Mouse (Mus musculus): ENCODE measurements around the gene Celf5.
A peak's percentile ranks its signal among the peaks of the same experiment; 100 is the strongest.

Celf5 gene

DNA sequence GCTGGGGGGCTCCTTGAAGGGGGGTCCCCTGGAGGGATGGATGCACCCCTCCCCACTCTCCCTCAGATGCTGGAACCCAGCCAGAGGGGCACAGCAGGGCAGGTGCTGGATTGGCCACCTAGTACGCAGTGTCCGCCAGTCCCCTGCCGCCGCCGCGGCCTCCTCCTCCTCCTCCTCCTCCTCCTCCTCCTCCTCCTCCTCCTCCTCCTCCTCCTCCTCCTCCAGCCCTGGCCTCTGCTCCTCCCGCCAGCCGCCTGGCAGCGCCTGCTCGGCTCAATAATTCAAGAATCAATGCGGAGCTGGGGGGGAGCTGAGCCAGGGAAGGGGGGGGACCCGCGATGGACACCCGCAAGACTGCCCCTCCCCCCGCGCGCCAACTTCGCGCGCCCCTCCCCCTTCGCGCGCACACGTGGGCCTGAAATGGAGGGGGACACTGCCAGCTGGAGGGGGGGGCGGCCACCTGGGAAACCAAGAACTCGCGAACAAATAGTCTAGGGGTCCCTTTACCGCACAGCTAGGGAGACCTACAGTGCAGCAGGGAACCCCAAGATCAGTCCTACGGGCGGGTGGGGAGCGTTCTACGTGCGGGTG lies 56.3 kb downstream of the Celf5 start:
- peak; percentile 21 to 28 for DNase-seq

DNA sequence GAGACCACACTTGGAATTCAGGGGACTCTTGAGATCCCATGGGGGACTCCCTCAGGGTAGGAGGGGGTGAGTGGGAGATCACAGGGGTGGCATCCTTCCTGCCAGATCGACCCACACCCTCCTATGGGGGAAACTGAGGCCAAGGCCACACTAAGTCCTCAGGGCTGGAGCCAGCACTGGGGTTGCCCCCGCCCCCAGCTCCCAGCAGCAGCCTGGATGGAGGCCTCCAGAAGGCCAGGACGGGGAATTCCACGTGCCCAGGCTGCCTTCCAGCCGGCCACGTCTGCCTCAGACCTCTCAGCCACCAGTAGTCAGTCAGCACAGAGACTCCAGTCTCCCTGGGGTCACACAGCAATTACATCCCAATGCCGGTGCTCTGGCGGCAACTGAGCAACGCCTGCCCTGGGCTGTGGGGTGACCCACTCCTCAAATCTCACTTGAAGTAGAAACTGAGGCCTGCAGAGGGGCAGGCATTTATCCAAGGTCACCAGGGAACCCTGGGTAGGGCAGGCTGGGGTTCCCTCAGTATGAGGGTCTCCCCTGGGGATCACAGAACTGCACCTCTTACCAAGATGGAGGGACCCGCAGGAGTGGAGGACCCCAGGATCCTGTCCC lies 57.2 kb downstream of the Celf5 start:
- peak; percentile 17 to 23 for DNase-seq

DNA sequence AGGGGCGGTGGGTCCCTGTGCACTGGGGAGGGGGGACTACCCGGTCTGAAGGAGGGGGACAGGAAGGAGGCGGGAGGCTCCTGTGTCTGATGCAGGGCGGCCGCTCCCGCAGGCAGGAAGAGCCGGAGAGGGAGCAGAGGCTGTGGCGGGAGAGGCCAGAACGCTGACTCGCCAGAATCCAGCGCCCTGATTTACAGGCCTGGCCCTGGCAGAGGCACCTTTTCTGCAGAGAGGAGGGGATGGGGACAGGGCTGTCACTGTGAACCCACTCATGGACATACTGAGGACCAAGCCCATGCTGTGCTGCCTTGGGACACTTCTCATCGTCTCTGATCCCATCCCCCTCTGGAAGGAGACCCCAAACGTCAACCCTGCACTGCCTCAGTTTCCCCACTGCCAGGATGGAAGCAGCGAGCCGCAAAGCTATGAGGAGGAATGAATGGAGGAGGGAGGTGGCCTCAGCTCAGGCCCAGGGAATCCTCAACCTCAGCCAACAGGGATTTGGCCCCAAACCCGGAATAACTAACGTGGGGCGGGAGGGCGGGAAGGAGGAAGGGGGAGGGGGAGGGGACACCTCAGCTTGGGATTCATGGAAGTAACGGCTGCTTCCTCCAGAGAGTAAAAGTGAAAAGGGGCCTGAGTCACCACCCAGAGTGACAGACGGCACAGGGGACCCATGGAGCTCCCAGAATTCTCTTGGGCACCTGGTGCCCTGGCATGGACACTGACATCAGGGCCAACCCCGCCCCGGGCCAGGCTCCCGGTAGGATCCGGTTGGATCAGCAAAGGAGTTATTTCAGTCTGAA lies 58.1 kb downstream of the Celf5 start:
- peak; percentile 48 to 66 for DNase-seq

DNA sequence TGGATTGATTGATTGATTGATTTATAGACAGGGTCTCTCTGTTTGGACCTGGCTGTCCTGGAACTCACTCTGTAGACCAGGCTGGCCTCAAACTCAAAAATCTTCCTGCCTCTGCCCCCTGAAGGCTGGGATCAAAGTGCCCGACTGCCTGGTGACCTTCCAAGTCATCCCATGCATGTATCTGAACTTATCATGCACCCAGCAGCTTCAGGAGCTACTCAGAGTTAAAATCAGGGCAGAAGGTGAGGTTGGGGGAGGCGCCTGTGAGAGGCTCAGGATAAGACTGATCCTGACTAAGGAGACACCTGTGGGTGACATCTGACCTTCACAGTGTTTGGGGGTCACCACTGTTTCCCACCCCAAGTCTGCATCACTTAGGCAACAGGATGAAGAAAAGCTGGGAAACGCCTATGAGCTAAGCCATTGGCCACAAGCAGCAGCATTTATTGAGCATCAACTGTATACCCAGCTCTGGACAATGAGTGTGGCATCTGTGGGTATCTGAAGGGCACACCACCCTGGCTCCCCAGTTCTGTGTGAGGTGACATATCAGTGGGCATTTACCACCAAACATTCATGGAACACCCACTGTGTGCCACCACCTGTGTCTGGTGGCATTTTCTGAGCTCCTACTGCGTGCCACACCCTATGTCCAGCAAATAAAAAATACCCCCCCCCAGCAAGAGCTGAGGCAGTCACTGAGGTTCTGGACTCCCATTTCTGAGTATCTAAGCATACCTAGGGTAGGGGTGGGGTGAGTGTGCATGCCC lies 58.8 kb downstream of the Celf5 start:
- no peak for DNase-seq

DNA sequence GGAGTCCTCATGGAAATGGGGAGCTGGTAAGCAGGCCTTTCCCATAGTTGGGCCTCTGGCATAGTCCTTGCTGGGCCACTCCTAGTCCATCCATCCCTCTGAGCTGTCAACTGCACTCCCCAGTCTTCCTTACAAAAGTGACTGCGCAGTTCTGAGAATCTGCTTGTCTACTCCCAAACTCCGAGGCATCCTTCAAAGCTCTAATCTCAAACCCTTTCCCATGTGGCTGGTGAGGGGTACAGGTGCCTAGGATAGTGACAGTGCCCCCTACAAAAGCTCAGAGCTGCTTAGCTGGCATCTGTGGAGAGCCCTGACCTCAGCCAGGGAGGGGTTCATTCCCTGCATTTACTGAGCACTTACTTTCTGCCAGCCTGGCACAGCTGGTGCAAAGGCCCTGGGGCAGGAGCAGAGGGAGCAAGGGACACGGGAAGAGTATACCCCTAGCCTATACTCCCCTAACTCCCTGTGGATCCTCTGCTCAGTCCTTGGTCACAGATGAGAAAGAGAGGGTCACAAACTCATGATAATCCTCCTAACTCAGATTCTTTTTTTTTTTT lies 59.8 kb downstream of the Celf5 start:
- DNase-seq, result no peak

DNA sequence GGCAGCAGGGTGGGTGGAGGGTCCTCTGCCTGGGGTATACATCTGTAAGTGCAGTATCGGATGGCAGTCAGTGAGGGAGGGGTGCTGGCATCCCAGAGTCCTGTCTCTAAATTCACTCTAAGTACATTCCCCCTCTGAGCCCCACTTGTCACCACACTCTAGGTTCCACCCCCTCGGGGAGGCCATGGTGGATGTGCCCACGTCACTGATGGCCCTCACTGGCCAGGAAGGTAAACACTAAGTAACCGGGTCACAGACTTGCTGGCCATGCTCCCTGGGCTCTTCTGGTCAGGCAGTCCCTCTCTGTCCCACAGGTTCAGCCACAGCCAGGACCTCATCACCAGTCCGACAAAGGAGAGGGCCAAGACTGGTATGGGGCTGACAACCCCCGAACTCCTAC lies 60.3 kb downstream of the Celf5 start:
- DNase-seq, result peak; percentile 70 to 78

DNA sequence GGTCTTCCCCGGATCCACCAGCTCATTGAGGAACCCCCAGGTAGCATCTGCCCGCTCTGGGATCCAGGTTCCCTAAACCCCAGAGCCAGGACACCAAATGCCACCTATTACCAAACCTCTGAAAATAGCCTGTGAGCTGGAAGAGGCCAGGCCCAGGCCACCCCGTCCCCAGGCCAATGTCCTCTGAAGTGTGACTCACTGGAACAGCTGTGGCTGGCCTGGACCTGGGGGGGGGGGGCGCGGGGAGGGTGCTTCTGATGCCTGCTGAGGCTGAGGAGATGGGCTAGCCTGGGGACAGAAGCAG lies 60.8 kb downstream of the Celf5 start:
- DNase-seq, result peak; percentile 7 to 13

DNA sequence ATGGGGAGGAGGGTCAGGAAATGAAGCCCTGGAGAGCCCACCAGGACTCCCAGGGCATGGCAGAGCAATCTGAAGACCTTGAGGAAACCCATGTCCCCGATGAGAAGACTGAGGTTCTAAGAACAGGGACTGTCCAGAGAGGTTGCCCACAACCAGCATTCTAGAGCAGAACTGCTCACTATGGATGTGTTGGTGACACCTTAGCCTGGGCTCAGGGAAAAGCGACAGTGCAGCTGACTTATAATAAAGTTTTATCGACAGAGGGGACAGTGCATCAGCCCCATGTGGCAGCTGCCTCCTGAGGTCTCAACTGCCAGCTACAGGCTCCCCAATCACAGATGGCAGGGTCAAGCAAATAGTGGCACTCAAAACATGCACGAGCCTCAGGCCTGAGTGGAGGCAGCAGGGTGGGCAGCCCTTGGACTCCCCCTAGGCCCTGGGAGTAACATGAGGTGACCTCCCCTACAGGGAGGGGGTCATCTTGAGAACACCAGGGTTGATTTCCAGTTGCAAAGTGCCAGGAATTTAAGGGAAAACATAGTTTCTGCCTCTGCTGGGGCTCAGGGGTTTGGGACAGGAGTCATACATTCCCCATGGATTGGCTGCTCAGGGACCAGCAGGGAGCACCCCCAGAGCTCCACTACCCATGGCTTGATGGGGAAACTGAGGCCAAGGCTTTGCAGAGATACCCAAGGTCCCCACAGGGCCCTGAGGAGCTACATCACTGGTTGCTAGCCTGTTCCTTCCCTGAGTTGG lies 61.3 kb downstream of the Celf5 start:
- peak in 1 of 2 experiments; percentile 3 for DNase-seq

DNA sequence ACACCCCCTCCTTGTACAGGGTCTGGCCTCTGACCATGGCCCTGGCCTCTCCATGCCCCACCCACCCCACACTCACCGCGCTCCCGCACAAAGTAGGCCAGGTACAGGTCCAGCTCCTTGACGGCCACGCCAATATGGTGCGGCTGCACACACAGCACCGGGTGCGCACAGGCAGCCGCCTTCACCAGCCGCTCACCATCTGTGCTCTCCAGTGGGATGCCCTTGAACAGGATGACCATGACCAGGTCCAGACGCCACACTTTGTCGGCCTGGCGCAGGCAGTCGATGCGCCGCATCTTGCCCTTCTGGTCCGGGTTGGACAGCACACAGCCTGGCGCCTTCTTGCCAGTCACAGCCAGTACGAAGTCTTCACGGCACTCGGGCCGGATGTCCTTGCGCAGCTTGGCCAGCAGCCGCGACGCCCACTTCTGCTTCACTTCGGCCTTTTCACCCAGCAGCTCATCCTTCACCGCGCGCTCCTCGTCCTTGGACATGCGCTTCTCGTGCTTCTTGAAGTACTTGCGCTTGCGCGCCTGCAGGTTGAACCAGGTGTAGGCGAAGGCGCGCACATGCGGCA lies 62.2 kb downstream of the Celf5 start:
- peak; percentile 9 to 17 for DNase-seq

DNA sequence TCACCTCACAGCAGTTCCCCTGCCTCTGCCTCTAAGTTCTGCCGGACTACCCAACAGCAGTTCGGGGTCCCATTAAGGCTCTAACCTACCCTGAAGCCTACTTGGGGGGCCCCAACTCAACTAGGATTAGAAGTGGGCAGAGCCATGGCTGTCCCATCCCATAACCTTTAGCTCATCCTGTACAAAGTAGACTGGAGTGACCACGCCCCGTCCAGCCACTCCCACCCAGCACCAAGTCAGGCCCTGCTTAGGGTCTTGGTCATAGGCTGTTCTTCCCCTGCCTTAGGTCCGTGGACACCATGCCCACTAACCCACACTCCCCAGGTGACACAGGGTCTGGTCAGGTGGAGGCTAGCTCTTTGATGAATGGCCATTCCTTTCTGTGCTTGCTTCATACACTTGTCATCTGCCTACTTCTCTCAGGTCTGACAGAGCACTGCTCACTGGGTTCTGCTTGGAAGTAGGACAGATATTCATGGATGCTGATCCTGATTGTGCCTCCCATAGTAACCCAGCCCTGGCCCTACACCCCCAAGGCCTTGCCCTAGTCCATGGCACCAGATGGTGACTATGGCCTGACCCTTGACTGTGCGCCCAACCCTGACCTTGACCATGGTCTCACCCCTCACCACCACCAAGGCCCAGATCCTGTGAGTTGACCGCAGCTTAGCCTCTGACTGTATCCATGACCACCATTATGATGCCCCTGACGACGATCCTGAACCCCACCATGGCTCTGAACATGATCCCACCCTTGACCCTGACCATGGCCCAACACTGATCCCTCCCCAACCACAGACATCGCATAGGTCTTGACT lies 63.2 kb downstream of the Celf5 start:
- DNase-seq, result peak; percentile 1 to 2

DNA sequence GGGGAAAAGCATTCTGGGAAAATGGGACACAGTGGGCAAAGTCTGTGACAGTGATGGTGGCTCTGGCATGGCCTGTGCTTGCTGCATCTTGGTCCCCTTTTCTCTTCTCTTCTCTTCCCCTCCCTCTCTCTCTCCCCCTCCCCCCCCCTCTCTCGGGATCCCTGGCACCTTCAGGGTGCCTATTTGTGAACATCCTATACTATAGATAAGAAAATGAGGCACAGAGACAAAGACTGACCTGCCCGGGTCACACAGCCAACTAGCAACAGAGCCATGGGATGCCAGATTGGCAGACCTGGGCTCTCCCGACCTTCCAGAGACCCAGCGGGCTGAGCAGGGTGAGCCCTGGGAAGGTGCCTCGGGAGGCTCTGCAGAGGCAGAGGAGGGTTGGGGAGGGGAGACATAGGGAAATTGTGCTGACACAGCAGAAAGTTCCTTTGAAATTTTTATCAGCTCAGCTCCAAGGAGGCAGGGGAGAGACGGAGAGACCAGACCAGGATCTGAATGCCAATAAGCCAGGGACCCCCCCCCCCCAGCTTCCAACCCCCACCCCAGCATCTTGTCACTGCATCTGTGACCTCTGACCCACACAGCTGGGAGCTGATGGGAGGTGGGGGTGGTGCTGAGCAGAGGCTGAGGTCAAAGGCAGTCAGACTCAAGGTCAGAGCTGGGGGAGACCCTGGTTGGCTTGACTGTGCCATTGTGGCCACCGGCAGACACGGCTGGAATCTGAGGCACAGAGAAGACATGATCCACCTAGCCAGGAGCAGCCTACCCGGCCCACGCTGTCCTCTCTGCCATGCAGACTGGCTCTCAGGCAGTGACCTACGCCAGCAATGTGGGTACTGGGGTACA lies 64.1 kb downstream of the Celf5 start:
- DNase-seq, result peak in 1 of 2 experiments; percentile 5

DNA sequence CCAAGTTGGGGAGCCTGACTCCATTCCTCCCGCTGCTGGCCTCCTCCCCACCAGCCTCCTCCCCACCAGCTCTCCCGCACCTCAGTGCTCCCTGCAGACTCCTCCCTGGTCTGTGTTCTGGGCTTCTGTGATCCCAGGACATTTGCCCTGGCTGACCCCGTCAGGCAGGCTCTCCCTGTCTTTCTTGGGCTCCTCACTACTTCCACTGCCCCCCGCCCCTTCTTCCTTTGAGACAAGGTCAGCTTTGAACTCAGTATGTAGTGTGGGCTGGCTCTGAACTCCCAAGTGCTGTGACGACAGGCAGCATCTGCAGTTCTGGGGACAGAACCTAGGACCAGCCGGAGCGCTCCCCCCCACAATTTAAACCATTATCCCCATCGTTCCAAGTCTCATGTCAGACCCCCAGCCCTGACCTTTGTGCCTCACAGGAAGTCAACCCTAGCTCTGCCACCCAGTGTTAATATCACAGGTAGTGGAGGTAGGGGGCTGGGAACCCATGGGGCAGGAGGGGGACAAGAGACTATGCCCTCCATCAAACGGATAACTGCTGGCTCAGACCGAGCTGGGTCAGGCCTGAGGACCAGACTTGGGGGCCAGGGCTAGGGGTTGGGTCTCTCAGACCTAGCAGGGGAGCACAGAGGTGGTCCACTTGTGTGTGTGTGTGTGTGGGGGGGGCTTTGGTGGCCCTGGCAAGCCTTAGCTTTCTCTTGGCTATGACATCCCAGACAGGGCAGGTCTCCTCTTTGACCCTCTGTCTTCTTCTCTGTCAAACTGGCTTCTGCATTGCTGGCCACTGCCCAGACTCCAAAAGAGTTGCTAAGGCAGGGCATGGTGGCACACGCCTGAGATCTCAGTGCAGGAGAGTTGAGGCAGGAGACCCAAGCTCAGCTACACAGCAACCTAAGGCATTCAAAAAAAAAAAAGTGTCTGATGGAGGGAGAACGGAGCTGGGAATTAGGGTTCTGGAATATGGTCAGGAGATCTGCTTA lies 65.0 kb downstream of the Celf5 start:
- peak in 1 of 2 experiments; percentile 55 for DNase-seq

DNA sequence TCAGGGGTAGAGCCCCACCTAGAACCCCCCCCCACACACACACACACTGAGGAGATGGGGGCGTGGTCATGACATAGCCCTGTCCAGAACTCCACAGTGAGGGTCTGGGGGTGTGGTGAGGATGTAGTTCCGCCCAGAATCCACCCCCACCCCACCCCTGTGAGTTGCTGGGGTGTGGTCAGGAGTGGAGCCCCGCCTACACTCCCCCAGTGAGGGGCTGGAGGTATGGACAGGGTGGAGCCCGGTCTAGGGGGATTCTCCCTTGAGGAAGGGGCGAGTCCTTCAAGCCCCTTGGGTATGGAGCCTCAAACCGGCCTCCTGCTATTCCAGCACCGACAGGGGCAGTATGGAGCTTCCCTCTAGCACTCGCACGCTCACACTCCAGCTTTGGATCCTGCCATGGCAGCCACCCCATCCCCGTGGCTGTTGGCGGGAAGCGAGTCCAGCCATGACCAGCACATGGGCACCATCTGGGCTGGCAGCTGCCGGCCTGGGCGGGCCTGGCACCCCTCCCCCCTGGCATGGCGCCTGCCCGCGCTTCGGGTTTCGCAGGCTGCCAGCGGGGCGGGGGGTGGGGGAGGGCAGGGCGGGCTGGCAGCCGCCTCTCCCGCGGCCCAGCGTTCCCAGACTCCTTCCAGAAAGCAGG lies 65.8 kb downstream of the Celf5 start:
- DNase-seq, result peak; percentile 84 to 89

DNA sequence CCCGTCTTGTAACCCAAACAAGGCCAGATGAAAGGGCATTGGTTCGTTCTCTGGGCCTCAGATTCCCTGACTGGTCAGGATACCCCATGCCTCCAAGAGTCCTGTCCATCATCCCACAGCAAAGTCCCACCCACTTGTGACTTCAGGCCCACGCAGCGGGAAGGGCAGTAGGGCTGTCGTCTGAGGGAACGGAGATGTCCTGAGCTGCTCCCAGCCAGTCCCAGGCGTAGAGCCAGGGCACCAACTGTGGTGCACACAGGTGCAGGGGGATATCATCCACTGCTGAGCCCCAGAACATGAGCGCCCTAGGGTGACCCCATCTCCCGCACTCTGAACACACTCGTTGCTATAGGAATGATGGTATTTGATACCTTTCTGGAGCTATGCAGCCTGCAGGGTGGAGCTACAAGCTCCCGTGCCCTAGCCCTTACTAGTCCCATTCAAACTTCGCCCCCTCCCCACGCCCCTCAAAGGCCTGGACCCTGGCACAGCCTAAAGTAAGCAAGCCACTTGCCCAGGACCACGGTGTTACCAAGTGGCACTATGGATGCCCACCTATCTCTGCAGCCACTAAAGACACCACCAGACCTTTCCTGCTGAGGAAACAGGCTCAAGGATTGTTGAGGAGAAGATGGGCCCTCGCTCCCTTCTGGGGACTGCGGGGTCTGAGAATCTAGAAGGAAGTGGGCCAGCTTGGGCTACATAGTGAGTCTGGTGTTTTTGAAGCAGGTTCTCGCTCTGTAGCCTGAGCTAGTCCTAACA lies 66.8 kb downstream of the Celf5 start:
- DNase-seq, result no peak

DNA sequence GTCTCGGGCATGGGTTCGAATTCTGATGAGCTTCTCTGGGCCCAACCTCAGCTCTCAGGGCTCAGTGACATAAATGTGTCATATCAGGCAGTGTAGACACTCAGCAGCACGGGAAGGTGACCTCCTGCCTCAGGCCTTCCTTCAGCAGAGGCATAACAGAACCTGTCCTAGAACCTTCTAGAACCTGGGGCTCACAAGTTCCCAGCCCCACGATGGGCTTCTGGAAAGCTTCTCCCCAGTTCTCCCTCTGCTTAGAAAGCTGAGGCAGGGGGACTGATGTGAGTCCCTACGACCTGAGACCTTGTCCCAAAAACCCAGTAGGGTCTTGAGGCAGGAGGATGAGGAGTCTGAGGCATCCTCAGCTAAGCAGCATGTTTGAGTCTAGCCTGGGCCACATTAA lies 67.4 kb downstream of the Celf5 start:
- no peak for DNase-seq

DNA sequence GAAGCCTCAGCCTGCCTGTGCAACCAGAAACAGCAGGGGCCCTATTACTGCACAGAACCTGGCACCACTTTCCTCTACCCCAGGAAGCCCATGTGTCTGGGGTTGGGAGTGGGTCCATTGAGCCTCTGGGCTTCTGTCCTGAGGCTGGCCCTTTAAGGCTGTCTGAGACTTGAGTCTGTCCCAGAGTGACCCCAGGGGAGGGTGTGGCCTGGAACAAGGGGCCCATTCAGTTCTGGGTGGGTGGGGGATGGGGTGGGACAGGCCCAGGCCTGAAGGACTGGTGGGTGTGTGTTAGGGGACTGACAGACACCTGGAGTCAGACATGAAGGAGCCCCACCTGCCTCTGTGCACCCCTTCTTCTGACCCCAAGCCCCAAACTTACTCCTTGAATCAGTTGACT lies 67.8 kb downstream of the Celf5 start:
- DNase-seq, result peak in 1 of 2 experiments; percentile 77
